Mouse (Mus musculus) hindbrain, embryonic 14.5 days (tissue): ENCODE results near the gene Atg16l1. TPM values are rescaled to one million over a fixed set of nuclear protein-coding genes. Genes with fewer than 3 reads are reported as not detected.

ENCODE experiments used
- ATAC-seq: fragments of 200-750 bp; cut with Nextera tagmentation; 2 replicates; pipeline ENCODE4 v1.8.0; 2017; ENCODE audit warnings: moderate number of reproducible peaks, mild to moderate bottlenecking, moderate TSS enrichment, moderate library complexity; ENCODE audit not compliant: low FRiP score
- DNase-seq: peaks from one replicate; pipeline ENCODE4 v3.0.0-alpha.2; 2015; ENCODE audit warnings: low spot score
- H3K27ac ChIP-seq: fragments of 300-500 bp; sonication (generic); 2 replicates; pipeline ENCODE4 v1.5.1; 2014; ENCODE audit warnings: mild to moderate bottlenecking, moderate library complexity
- H3K27me3 ChIP-seq: fragments of 300-500 bp; sonication (generic); 2 replicates; pipeline ENCODE4 v1.6.1; 2014; ENCODE audit warnings: mild to moderate bottlenecking, low read length, mixed read lengths; ENCODE audit not compliant: control insufficient read depth, insufficient read depth
- H3K36me3 ChIP-seq: fragments of 300-500 bp; sonication (generic); replicated peaks from 2 replicates; pipeline ENCODE4 v1.6.1; 2014; ENCODE audit not compliant: control insufficient read depth, insufficient read depth
- H3K4me1 ChIP-seq: fragments of 300-500 bp; sonication (generic); replicated peaks from 2 replicates; pipeline ENCODE4 v1.6.1; 2014; ENCODE audit warnings: antibody characterized with exemption, low read length, mixed read lengths; ENCODE audit not compliant: control insufficient read depth, insufficient read depth
- H3K4me2 ChIP-seq: fragments of 300-500 bp; sonication (generic); replicated peaks from 2 replicates; pipeline ENCODE4 v1.6.1; 2014; ENCODE audit warnings: mild to moderate bottlenecking, moderate library complexity
- H3K4me3 ChIP-seq: fragments of 300-500 bp; sonication (generic); replicated peaks from 2 replicates; pipeline ENCODE4 v1.5.1; 2014; ENCODE audit warnings: mild to moderate bottlenecking, low read length
- H3K9ac ChIP-seq: fragments of 300-500 bp; sonication (generic); 2 replicates; pipeline ENCODE4 v1.6.1; 2014
- H3K9me3 ChIP-seq: fragments of 300-500 bp; sonication (generic); 2 replicates; pipeline ENCODE4 v1.6.1; 2016; ENCODE audit warnings: low read length; ENCODE audit not compliant: control insufficient read depth
- WGBS: fragments of 180-500 bp; shearing (Covaris S2); extraction: QIAGEN DNeasy Blood & Tissue Kit; methylation state at CpG from one replicate; pipeline ENCODE4 v1.1.7; 2014; 5-methylcytosine and 5-hydroxymethylcytosine counted together
- polyA plus RNA-seq: library from polyadenylated mRNA; unstranded; fragments of >200 nt; fragmentation: Nextera tagmentation; extraction: Ambion mirVana; gene quantifications from 2 replicates; pipeline ENCODE4 v1.2.1, GENCODE M21; 2014

Gene Atg16l1
- polyA plus RNA-seq, 1 experiment from 2014 or later: 66.8 TPM

DNA sequence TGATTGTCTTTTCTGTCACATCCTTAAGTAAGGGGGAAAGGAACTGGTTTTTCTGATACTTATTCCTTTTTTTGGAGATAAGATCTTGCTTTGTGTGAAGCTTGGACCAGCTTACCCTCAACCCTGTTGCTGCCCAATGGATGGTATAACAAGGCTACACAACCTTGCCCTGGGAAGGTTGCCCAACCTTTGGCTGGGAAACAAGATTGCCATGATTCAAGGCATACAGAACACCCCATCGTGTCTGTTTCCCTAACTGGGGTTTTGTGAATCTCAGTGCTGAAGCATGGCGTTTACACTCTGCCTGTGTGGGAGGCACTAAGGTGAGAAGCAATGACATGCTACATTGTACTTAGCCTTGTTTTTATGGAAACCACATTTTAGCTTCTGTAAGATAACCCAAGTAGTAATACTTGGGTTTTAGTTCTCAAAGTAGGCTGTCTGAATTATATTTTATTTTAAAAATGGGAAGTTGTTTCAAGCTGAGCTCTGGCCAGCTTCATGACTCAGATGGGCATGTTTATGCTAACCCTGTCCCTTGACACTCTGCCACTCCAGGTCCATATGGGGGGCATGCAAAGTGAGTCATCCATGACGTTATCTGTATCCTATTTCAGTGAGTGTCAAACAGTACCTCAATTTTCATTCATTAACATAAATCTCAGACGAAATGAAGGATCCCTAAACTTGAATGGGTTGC is 36.9 kb downstream of the Atg16l1 start:
- H3K4me3 ChIP-seq: no peak overlapping the region
- DNase-seq (no peak), ATAC-seq (no peak)
- no peaks in the 10 kb centered on the region for H3K4me1 ChIP-seq
- no peaks in the 10 kb centered on the region for H3K9me3 ChIP-seq
- 91% methylated on average over 4 of the region's 4 CpGs for WGBS
- H3K4me2 ChIP-seq: no peak overlapping the region
- H3K9ac ChIP-seq: no peak overlapping the region
- no peaks in the 10 kb centered on the region for H3K27me3 ChIP-seq
- H3K36me3 ChIP-seq: peaks cover 63% of the 10 kb centered on the region
- no peak overlapping the region for H3K27ac ChIP-seq

- DNase-seq (no peak), ATAC-seq (no peak)
- Histone ChIP-seq H3K9me3 (no peaks in the 10 kb centered on the region), H3K27ac (no peak overlapping the region), H3K9ac (no peak overlapping the region), H3K4me1 (no peaks in the 10 kb centered on the region), H3K36me3 (peaks cover 58% of the 10 kb centered on the region), H3K4me2 (no peak overlapping the region), H3K27me3 (no peaks in the 10 kb centered on the region), H3K4me3 (no peak overlapping the region)
- 96% methylated on average over 6 of the region's 6 CpGs for WGBS
Measured at GRCm38 (mm10) chr1:87793138-87793449, 37.4 kb downstream of the Atg16l1 start.

DNA sequence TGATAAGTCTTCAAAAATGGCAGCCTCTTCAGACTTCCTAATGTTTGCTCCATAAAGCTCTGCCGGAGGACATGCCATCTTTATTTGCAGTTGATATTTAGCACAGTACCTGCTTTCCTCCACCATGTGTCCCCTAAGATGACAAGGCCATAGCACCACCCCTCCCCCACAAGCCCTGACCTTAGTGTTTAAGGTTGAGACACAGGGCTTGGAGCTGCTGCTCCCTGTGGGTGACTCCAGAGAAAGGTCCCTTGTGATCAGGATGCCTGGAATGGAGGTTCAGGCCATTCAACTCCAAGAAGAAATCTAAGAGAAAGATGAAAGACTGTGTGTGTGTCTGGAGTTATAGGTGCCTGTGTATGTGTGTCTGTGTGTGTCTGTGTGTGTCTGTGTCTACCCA is 42.0 kb downstream of the Atg16l1 start:
- no peaks in the 10 kb centered on the region for H3K4me1 ChIP-seq
- DNase-seq (no peak), ATAC-seq (no peak)
- H3K36me3 ChIP-seq: peaks cover 19% of the 10 kb centered on the region
- no peak overlapping the region for H3K4me3 ChIP-seq
- 97% methylated on average over 1 of the region's 1 CpGs for WGBS
- no peaks in the 10 kb centered on the region for H3K9me3 ChIP-seq
- no peaks in the 10 kb centered on the region for H3K27me3 ChIP-seq
- H3K9ac ChIP-seq: no peak overlapping the region
- no peak overlapping the region for H3K4me2 ChIP-seq
- no peak overlapping the region for H3K27ac ChIP-seq

GRCm38 (mm10) chr1:87798306-87798705 is 42.6 kb downstream of the Atg16l1 start:
- Histone ChIP-seq H3K27ac (no peak overlapping the region), H3K36me3 (peaks cover 13% of the 10 kb centered on the region), H3K27me3 (no peaks in the 10 kb centered on the region), H3K4me1 (no peaks in the 10 kb centered on the region), H3K9me3 (no peaks in the 10 kb centered on the region), H3K4me2 (no peak overlapping the region), H3K9ac (no peak overlapping the region), H3K4me3 (no peak overlapping the region)
- WGBS: 93% methylated on average over 2 of the region's 2 CpGs
- ATAC-seq (no peak), DNase-seq (no peak)

GRCm38 (mm10) chr1:87803576-87803975 is 47.9 kb downstream of the Atg16l1 start, which contains the start of gene Sag:
Sag (plus strand) TSS chr1:87803680.
- H3K9ac ChIP-seq: no peak within 1 kb of the TSS
- H3K9me3 ChIP-seq: no peaks in the 10 kb centered on the region
- ATAC-seq (no peak), DNase-seq (no peak)
- no peak within 1 kb of the TSS for H3K27ac ChIP-seq
- H3K4me3 ChIP-seq: no peak within 1 kb of the TSS
- WGBS: 74% methylated on average over 6 of the region's 6 CpGs
- H3K4me1 ChIP-seq: no peaks in the 10 kb centered on the region
- H3K4me2 ChIP-seq: no peak within 1 kb of the TSS
- H3K27me3 ChIP-seq: no peaks in the 10 kb centered on the region
- no peaks in the 10 kb centered on the region for H3K36me3 ChIP-seq

DNA sequence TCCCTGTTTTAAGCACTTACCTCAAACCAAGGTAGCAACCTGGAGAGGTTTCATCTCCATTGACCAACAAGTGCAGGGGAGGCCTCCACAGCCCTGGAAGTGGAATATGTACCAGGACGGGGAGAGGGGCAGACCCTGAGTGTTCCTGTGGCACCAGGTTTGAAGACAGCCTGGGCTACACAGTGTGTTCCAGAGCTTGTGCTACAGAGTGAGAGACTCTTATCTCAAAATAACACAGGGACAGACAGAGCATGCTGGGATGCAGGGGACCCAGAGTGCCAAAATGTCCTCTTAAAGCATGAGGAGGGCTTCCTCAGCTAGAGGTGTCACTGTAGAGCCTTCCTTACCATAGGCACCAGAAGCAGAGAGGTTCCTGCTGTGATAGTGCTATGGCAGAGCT is 52.1 kb downstream of the Atg16l1 start:
- H3K36me3 ChIP-seq: no peaks in the 10 kb centered on the region
- H3K9me3 ChIP-seq: no peaks in the 10 kb centered on the region
- ATAC-seq (no peak), DNase-seq (no peak)
- no peak overlapping the region for H3K27ac ChIP-seq
- H3K4me3 ChIP-seq: no peak overlapping the region
- H3K27me3 ChIP-seq: no peaks in the 10 kb centered on the region
- H3K9ac ChIP-seq: no peak overlapping the region
- no peaks in the 10 kb centered on the region for H3K4me1 ChIP-seq
- no peak overlapping the region for H3K4me2 ChIP-seq
- WGBS: 92% methylated on average over 1 of the region's 1 CpGs

DNA sequence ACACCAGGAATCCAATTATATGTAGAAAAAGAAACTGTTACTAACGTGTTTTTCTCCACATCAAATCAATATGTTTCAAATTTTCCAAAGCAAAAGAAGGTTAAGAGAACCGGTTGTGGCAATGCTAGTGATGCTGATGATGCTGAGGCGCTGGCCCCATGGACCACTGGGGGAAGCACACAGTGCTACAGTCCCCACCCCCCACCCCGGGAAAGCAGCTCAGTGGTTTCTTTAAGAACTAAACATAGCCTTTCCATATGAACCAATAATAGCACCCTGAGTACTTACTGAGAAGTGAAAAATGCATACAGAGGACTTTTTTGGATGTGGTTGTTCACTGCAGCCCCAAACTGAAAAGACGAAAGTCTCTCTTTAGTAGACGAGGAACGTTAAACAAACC is 55.7 kb downstream of the Atg16l1 start:
- Histone ChIP-seq H3K9me3 (no peaks in the 10 kb centered on the region), H3K27ac (no peak overlapping the region), H3K4me3 (no peak overlapping the region), H3K9ac (no peak overlapping the region), H3K36me3 (no peaks in the 10 kb centered on the region), H3K4me1 (no peaks in the 10 kb centered on the region), H3K27me3 (no peaks in the 10 kb centered on the region), H3K4me2 (no peak overlapping the region)
- ATAC-seq (no peak), DNase-seq (no peak)
- 88% methylated on average over 7 of the region's 7 CpGs for WGBS

DNA sequence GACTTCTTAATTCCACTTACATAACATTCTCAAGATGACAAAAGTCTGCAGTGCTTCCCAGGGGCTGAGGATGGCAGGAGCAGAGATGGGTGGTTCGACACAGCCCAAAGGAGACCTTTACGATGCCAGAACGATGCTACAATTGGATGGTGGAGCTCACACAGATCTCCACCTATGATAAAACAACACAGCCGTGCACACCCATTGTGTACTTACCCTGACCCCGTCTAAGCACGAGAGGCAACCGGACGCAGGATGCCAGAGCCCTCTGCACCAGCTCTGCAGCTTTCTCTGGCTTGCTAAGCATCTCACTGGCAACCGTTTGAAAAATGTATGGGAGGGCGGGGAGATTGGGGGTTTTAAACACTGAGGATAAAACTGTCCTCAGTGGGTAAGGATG is 56.4 kb downstream of the Atg16l1 start:
- no peak for DNase-seq
- 88% methylated on average over 10 of the region's 10 CpGs for WGBS
- H3K9ac ChIP-seq: no peak overlapping the region
- no peak for ATAC-seq
- H3K27me3 ChIP-seq: no peaks in the 10 kb centered on the region
- no peak overlapping the region for H3K4me2 ChIP-seq
- H3K4me3 ChIP-seq: no peak overlapping the region
- H3K9me3 ChIP-seq: no peaks in the 10 kb centered on the region
- no peak overlapping the region for H3K27ac ChIP-seq
- H3K4me1 ChIP-seq: no peaks in the 10 kb centered on the region
- no peaks in the 10 kb centered on the region for H3K36me3 ChIP-seq

- no peak overlapping the region for H3K9ac ChIP-seq
- H3K4me2 ChIP-seq: no peak overlapping the region
- no peaks in the 10 kb centered on the region for H3K36me3 ChIP-seq
- no peak overlapping the region for H3K27ac ChIP-seq
- H3K4me1 ChIP-seq: no peaks in the 10 kb centered on the region
- no peaks in the 10 kb centered on the region for H3K9me3 ChIP-seq
- H3K27me3 ChIP-seq: no peaks in the 10 kb centered on the region
- 75% methylated on average over 6 of the region's 6 CpGs for WGBS
- no peak overlapping the region for H3K4me3 ChIP-seq
- ATAC-seq (no peak), DNase-seq (no peak)
Measured at GRCm38 (mm10) chr1:87813155-87813554, 57.5 kb downstream of the Atg16l1 start.

- H3K27ac ChIP-seq: no peak overlapping the region
- H3K27me3 ChIP-seq: no peaks in the 10 kb centered on the region
- H3K4me2 ChIP-seq: no peak overlapping the region
- no peaks in the 10 kb centered on the region for H3K9me3 ChIP-seq
- H3K36me3 ChIP-seq: no peaks in the 10 kb centered on the region
- DNase-seq: no peak
- 80% methylated on average over 7 of the region's 7 CpGs for WGBS
- no peaks in the 10 kb centered on the region for H3K4me1 ChIP-seq
- H3K4me3 ChIP-seq: no peak overlapping the region
- no peak overlapping the region for H3K9ac ChIP-seq
- ATAC-seq: no peak
Measured at GRCm38 (mm10) chr1:87813681-87814080, 58.0 kb downstream of the Atg16l1 start.
